Mouse (Mus musculus): ENCODE results near the gene Ryr1. TPM values are rescaled to one million over a fixed set of nuclear protein-coding genes. Genes with fewer than 3 reads are reported as not detected.
"Not testable (repeated sequence)": the region's sequence is repeated elsewhere in the genome, so short reads cannot be mapped to it uniquely, and the experiment has no call there.

The Ryr1 gene
- polyA plus RNA-seq, 1 experiment from 2014 or later, result 0.14 TPM

GRCm38 (mm10) chr7:28968120-28968519, 156.9 kb downstream of the Ryr1 start:
- H3K4me2 ChIP-seq; H3K9me3 ChIP-seq (replicated peaks); H3K27ac ChIP-seq (ENCODE audit: poor library complexity, severe bottlenecking); ATAC-seq (ENCODE audit: insufficient number of reproducible peaks, low FRiP score); H3K9ac ChIP-seq; H3K4me3 ChIP-seq; H3K27me3 ChIP-seq (replicated peaks): not testable (repeated sequence)
- Histone ChIP-seq H3K36me3 (peaks cover 29% of the 10 kb centered on the region), H3K4me1 (replicated peaks) (peaks cover 22% of the 10 kb centered on the region)
- WGBS, result 90% methylated on average over 8 of the region's 8 CpGs

GRCm38 (mm10) chr7:28966751-28967505, 158.1 kb downstream of the Ryr1 start:
- Histone ChIP-seq H3K36me3 (peaks cover 20% of the 10 kb centered on the region), H3K9ac (no peak overlapping the region), H3K9me3 (replicated peaks) (no peaks in the 10 kb centered on the region), H3K4me2 (no peak overlapping the region), H3K4me3 (no peak overlapping the region), H3K4me1 (replicated peaks) (peaks cover 14% of the 10 kb centered on the region), H3K27ac (ENCODE audit: poor library complexity, severe bottlenecking) (no peak overlapping the region), H3K27me3 (replicated peaks) (no peaks in the 10 kb centered on the region)
- ATAC-seq (ENCODE audit: insufficient number of reproducible peaks, low FRiP score), result no peak
- 68% methylated on average over 4 of the region's 4 CpGs for WGBS

- Histone ChIP-seq H3K27me3 (replicated peaks) (no peaks in the 10 kb centered on the region), H3K4me3 (no peak overlapping the region), H3K27ac (ENCODE audit: poor library complexity, severe bottlenecking) (no peak overlapping the region), H3K4me2 (no peak overlapping the region), H3K9ac (no peak overlapping the region), H3K4me1 (replicated peaks) (peaks cover 7% of the 10 kb centered on the region), H3K36me3 (peaks cover 13% of the 10 kb centered on the region), H3K9me3 (replicated peaks) (no peaks in the 10 kb centered on the region)
- WGBS, result 82% methylated on average over 4 of the region's 5 CpGs
- no peak for ATAC-seq (ENCODE audit: insufficient number of reproducible peaks, low FRiP score)
Observed at GRCm38 (mm10) chr7:28966181-28966580, 158.8 kb downstream of the Ryr1 start.

GRCm38 (mm10) chr7:28965346-28965840, 159.6 kb downstream of the Ryr1 start:
- Histone ChIP-seq H3K4me3 (no peak overlapping the region), H3K4me2 (no peak overlapping the region), H3K27ac (ENCODE audit: poor library complexity, severe bottlenecking) (no peak overlapping the region), H3K4me1 (replicated peaks) (peaks cover 13% of the 10 kb centered on the region), H3K27me3 (replicated peaks) (no peaks in the 10 kb centered on the region), H3K9ac (no peak overlapping the region), H3K36me3 (peaks cover 7% of the 10 kb centered on the region; the same call in 1 of the 2 replicates), H3K9me3 (replicated peaks) (no peaks in the 10 kb centered on the region)
- 74% methylated on average over 5 of the region's 5 CpGs for WGBS
- no peak for ATAC-seq (ENCODE audit: insufficient number of reproducible peaks, low FRiP score)

GRCm38 (mm10) chr7:28963399-28963923, 161.5 kb downstream of the Ryr1 start:
- no peak overlapping the region for H3K4me3 ChIP-seq
- no peak overlapping the region for H3K27ac ChIP-seq (ENCODE audit: poor library complexity, severe bottlenecking)
- H3K27me3 ChIP-seq (replicated peaks), result no peaks in the 10 kb centered on the region
- no peaks in the 10 kb centered on the region for H3K36me3 ChIP-seq
- no peak overlapping the region for H3K4me2 ChIP-seq
- H3K9me3 ChIP-seq (replicated peaks), result no peaks in the 10 kb centered on the region
- no peak for ATAC-seq (ENCODE audit: insufficient number of reproducible peaks, low FRiP score)
- H3K4me1 ChIP-seq (replicated peaks), result peaks cover 24% of the 10 kb centered on the region
- no peak overlapping the region for H3K9ac ChIP-seq
- WGBS, result 68% methylated on average over 3 of the region's 3 CpGs

GRCm38 (mm10) chr7:28961927-28962670, 162.9 kb downstream of the Ryr1 start, which contains the start of gene Actn4:
TSS of gene Actn4 (minus strand) at chr7:28962340.
- H3K9ac ChIP-seq, result peak within 1 kb of the TSS; percentile 95
- peak within 1 kb of the TSS; percentile 99 for H3K4me2 ChIP-seq
- peak within 1 kb of the TSS; percentile 79 for H3K4me3 ChIP-seq
- peak; percentile 93 for ATAC-seq (ENCODE audit: insufficient number of reproducible peaks, low FRiP score)
- under 1% methylated on average over 75 of the region's 76 CpGs for WGBS
- H3K27ac ChIP-seq (ENCODE audit: poor library complexity, severe bottlenecking), result peak within 1 kb of the TSS; percentile 85
- H3K36me3 ChIP-seq, result no peaks in the 10 kb centered on the region; the same call in 1 of the 2 replicates
- H3K9me3 ChIP-seq (replicated peaks), result no peaks in the 10 kb centered on the region
- H3K27me3 ChIP-seq (replicated peaks), result no peaks in the 10 kb centered on the region
- peaks cover 38% of the 10 kb centered on the region for H3K4me1 ChIP-seq (replicated peaks)

GRCm38 (mm10) chr7:28961584-28961926, 163.4 kb downstream of the Ryr1 start:
- Histone ChIP-seq H3K4me3 (peak overlapping the region; percentile 79), H3K36me3 (no peaks in the 10 kb centered on the region; the same call in 1 of the 2 replicates), H3K9ac (peak overlapping the region; percentile 95), H3K4me1 (replicated peaks) (peaks cover 42% of the 10 kb centered on the region), H3K4me2 (peak overlapping the region; percentile 99), H3K27me3 (replicated peaks) (no peaks in the 10 kb centered on the region), H3K9me3 (replicated peaks) (no peaks in the 10 kb centered on the region), H3K27ac (ENCODE audit: poor library complexity, severe bottlenecking) (peak overlapping the region; percentile 85)
- ATAC-seq (ENCODE audit: insufficient number of reproducible peaks, low FRiP score), result no peak
- WGBS, result under 1% methylated on average over 7 of the region's 7 CpGs

- peak overlapping the region; percentile 95 for H3K9ac ChIP-seq
- 7% methylated on average over 9 of the region's 9 CpGs for WGBS
- no peak for ATAC-seq (ENCODE audit: insufficient number of reproducible peaks, low FRiP score)
Observed at GRCm38 (mm10) chr7:28960354-28961046, 164.5 kb downstream of the Ryr1 start.

GRCm38 (mm10) chr7:28959505-28960045, 165.4 kb downstream of the Ryr1 start:
- Histone ChIP-seq H3K4me2 (peak overlapping the region; percentile 99), H3K27me3 (replicated peaks) (no peaks in the 10 kb centered on the region), H3K27ac (ENCODE audit: poor library complexity, severe bottlenecking) (peak overlapping the region; percentile 85), H3K4me3 (peak overlapping the region; percentile 79), H3K36me3 (peaks cover 3% of the 10 kb centered on the region; the same call in 1 of the 2 replicates), H3K9me3 (replicated peaks) (no peaks in the 10 kb centered on the region), H3K9ac (peak overlapping the region; percentile 95), H3K4me1 (replicated peaks) (peaks cover 61% of the 10 kb centered on the region)
- 4% methylated on average over 6 of the region's 6 CpGs for WGBS
- ATAC-seq (ENCODE audit: insufficient number of reproducible peaks, low FRiP score), result no peak

More at GRCm38 (mm10) chr7:28960354-28961046, 164.5 kb downstream of the Ryr1 start:
- Histone ChIP-seq H3K4me1 (replicated peaks) (peaks cover 52% of the 10 kb centered on the region), H3K9me3 (replicated peaks) (no peaks in the 10 kb centered on the region), H3K27me3 (replicated peaks) (no peaks in the 10 kb centered on the region), H3K4me3 (peak overlapping the region; percentile 79), H3K4me2 (peak overlapping the region; percentile 99), H3K27ac (ENCODE audit: poor library complexity, severe bottlenecking) (peak overlapping the region; percentile 85), H3K36me3 (no peaks in the 10 kb centered on the region; the same call in 1 of the 2 replicates)

GRCm38 (mm10) chr7:28958770-28959169, 166.2 kb downstream of the Ryr1 start:
- peak overlapping the region; percentile 99 for H3K4me2 ChIP-seq
- WGBS, result 57% methylated on average over 1 of the region's 1 CpGs
- peaks cover 66% of the 10 kb centered on the region for H3K4me1 ChIP-seq (replicated peaks)
- H3K9ac ChIP-seq, result peak overlapping the region; percentile 95; the same call in 1 of the 2 replicates
- H3K4me3 ChIP-seq, result peak overlapping the region; percentile 79; the same call in 1 of the 2 replicates
- H3K27ac ChIP-seq (ENCODE audit: poor library complexity, severe bottlenecking), result peak overlapping the region; percentile 85
- peaks cover 8% of the 10 kb centered on the region; the same call in 1 of the 2 replicates for H3K36me3 ChIP-seq
- H3K27me3 ChIP-seq (replicated peaks), result no peaks in the 10 kb centered on the region
- no peaks in the 10 kb centered on the region for H3K9me3 ChIP-seq (replicated peaks)
- no peak for ATAC-seq (ENCODE audit: insufficient number of reproducible peaks, low FRiP score)
